Mouse (Mus musculus) induced T-regulatory cell, adult 2 months (primary cell): ENCODE measurements around the gene Ube2m.

Source experiments
- DNase-seq: peaks from one replicate; pipeline ENCODE4 v3.0.0-alpha.2; 2012; ENCODE audit warnings: low read depth

Ube2m gene

GRCm38 (mm10) chr7:13037901-13038555, at the start of gene Ube2m:
Gene Ube2m (minus strand): TSS chr7:13038275.
- peak; percentile 100 for DNase-seq

GRCm38 (mm10) chr7:13072293-13072692, 34.2 kb upstream of the Ube2m start:
- DNase-seq, result no peak

GRCm38 (mm10) chr7:13063399-13063798, 25.3 kb upstream of the Ube2m start:
- peak; percentile 62 for DNase-seq

- DNase-seq, result no peak
Observed at GRCm38 (mm10) chr7:13059536-13059935, 21.5 kb upstream of the Ube2m start.

GRCm38 (mm10) chr7:13056913-13057700, 19.0 kb upstream of the Ube2m start:
- no peak for DNase-seq

GRCm38 (mm10) chr7:13054287-13055010, 16.4 kb upstream of the Ube2m start, which contains the start of gene Mzf1:
Gene Mzf1 (minus strand): TSS chr7:13054764.
- peak; percentile 98 for DNase-seq

- DNase-seq, result no peak
Observed at GRCm38 (mm10) chr7:13053961-13054286, 15.8 kb upstream of the Ube2m start.

- no peak for DNase-seq
Observed at GRCm38 (mm10) chr7:13053501-13053900, 15.4 kb upstream of the Ube2m start.

GRCm38 (mm10) chr7:13053001-13053400, 14.9 kb upstream of the Ube2m start:
- no peak for DNase-seq

- DNase-seq, result peak; percentile 89
Observed at GRCm38 (mm10) chr7:13046084-13046483, 8.0 kb upstream of the Ube2m start.

GRCm38 (mm10) chr7:13044254-13044625, 6.2 kb upstream of the Ube2m start:
- no peak for DNase-seq

GRCm38 (mm10) chr7:13043445-13044253, 5.6 kb upstream of the Ube2m start:
- peak; percentile 38 for DNase-seq

- DNase-seq, result peak; percentile 4
Observed at GRCm38 (mm10) chr7:13043120-13043444, 5.0 kb upstream of the Ube2m start.

- no peak for DNase-seq
Observed at GRCm38 (mm10) chr7:13042511-13042910, 4.4 kb upstream of the Ube2m start.

- DNase-seq, result no peak
Observed at GRCm38 (mm10) chr7:13041256-13041655, 3.2 kb upstream of the Ube2m start.

GRCm38 (mm10) chr7:13039181-13039580, 1.1 kb upstream of the Ube2m start:
- no peak for DNase-seq

- DNase-seq, result no peak
Observed at GRCm38 (mm10) chr7:13038621-13039169, 620 bp upstream of the Ube2m start.

- DNase-seq, result no peak
Observed at GRCm38 (mm10) chr7:13037366-13037765, 709 bp downstream of the Ube2m start.

- DNase-seq, result no peak
Observed at GRCm38 (mm10) chr7:13036806-13037205, 1.3 kb downstream of the Ube2m start.

GRCm38 (mm10) chr7:13035211-13035855, 2.7 kb downstream of the Ube2m start:
- DNase-seq, result no peak
